11 mouse cellular contexts compared by ENCODE assay signal in genomic region chr2:79566280-79566933, GRCm38 (mm10).
DNase-seq lines count a peak whose midpoint lies in the region; ATAC-seq and TF ChIP-seq lines count a peak whose summit lies in the region.
"Had no signal": no experiment of that assay in that cellular context is flagged by ENCODE, and none has a peak within 500 bp of the region (broad histone marks: within the 10 kb centered on the region; RNA-seq: fewer than 3 reads in every experiment).

No protein-coding gene starts in this region.

- WGBS in heart, embryonic 15.5 days: 20% methylated on average over 3 of the region's 3 CpGs
- WGBS in lung, adult 2 months: 29% methylated on average over 3 of the region's 3 CpGs

- no peaks in the 10 kb centered on the region for H3K9me3 ChIP-seq in heart, embryonic 15.5 days (replicated peaks)
- H3K9me3 ChIP-seq in ES-E14 (ENCODE audit: control insufficient read depth, insufficient read depth, low read depth, low read length): no peaks in the 10 kb centered on the region
- H3K9me3 ChIP-seq: limb, embryonic 12.5 days had no signal

- in situ Hi-C loops in ES-E14 (cut with MboI; ENCODE audit: low sequenced_read_pairs in 2 of 2, unreplicated experiment in 2 of 2): no loop called here

- H3K4me2 ChIP-seq in heart, embryonic 15.5 days: no peak overlapping the region
- H3K4me2 ChIP-seq: limb, embryonic 12.5 days had no signal

- H3K27ac ChIP-seq in heart, embryonic 15.5 days: peak overlapping the region; percentile 80
- H3K27ac ChIP-seq in ES-E14 (ENCODE audit: insufficient read depth, low read depth, low read length, poor library complexity, severe bottlenecking): no peak overlapping the region
- H3K27ac ChIP-seq: limb, embryonic 12.5 days had no signal

- no peaks in the 10 kb centered on the region for H3K36me3 ChIP-seq in heart, embryonic 15.5 days
- no peaks in the 10 kb centered on the region for H3K36me3 ChIP-seq in ES-E14 (ENCODE audit: control insufficient read depth, insufficient read depth, low read length, poor library complexity, severe bottlenecking)
- H3K36me3 ChIP-seq: limb, embryonic 12.5 days had no signal

- no peaks in the 10 kb centered on the region for H3K27me3 ChIP-seq in heart, embryonic 15.5 days
- H3K27me3 ChIP-seq: limb, embryonic 12.5 days had no signal

- no peak for DNase-seq in heart, postnatal 4 days
- DNase-seq in ES-E14 (ENCODE audit: low read depth, low spot score): peak; percentile 59
- DNase-seq in brain, embryonic 14.5 days (ENCODE audit: low read depth): peak; percentile 37
- DNase-seq in cerebellum, postnatal 36 days: no peak
- no peak for DNase-seq in cerebellum, adult 9-10 months
- no peak for DNase-seq in lung, adult 2 months
- DNase-seq: cerebellum, adult 8-10 months had no signal

- TF ChIP-seq CTCF in brain, embryonic 14.5 days (IDR thresholded peaks at IDR 0.05; ENCODE audit: borderline replicate concordance, extremely low read depth, insufficient read depth, insufficient read length): no peak
- no peak for TF ChIP-seq CTCF in lung, adult 2 months (IDR thresholded peaks at IDR 0.05; ENCODE audit: insufficient read depth, low read length)

- peaks cover 31% of the 10 kb centered on the region for H3K4me1 ChIP-seq in heart, embryonic 15.5 days (replicated peaks)
- H3K4me1 ChIP-seq in ES-E14 (ENCODE audit: control insufficient read depth in 2 of 2, insufficient read depth in 2 of 2, low read length in 2 of 2, poor library complexity in 1 of 2): peaks cover 6 to 7% of the 10 kb centered on the region in 2 experiments; a peak in 3 of 4 replicates
- peaks cover 2% of the 10 kb centered on the region; the same call in 1 of the 2 replicates for H3K4me1 ChIP-seq in lung, adult 2 months (ENCODE audit: control insufficient read depth, insufficient read depth, low read length)
- H3K4me1 ChIP-seq: limb, embryonic 12.5 days had no signal

- no peak overlapping the region for H3K4me3 ChIP-seq in heart, embryonic 15.5 days
- no peak overlapping the region for H3K4me3 ChIP-seq in ES-E14 (ENCODE audit: insufficient read depth in 1 of 2, low read depth in 1 of 2, low read length in 2 of 2, poor library complexity in 1 of 2, severe bottlenecking in 1 of 2)
- H3K4me3 ChIP-seq in lung, adult 2 months (replicated peaks; ENCODE audit: extremely low read depth, low read depth, low read length): no peak overlapping the region
- H3K4me3 ChIP-seq: limb, embryonic 12.5 days had no signal

- no peak; the same call in 1 of the 2 replicates for ATAC-seq in heart, embryonic 15.5 days (replicated peaks; ENCODE audit: insufficient number of reproducible peaks, insufficient read depth, low FRiP score, low read depth)
- ATAC-seq in megakaryocyte, adult 5-6 weeks (ENCODE audit: poor library complexity, severe bottlenecking): peak; percentile 40
- ATAC-seq: inflammation-experienced regulatory T-cells, adult 6 months had no signal

- no peak overlapping the region for H3K9ac ChIP-seq in heart, embryonic 15.5 days
- H3K9ac ChIP-seq in ES-E14 (ENCODE audit: insufficient read depth, low read depth, low read length, poor library complexity, severe bottlenecking): no peak overlapping the region
- H3K9ac ChIP-seq: limb, embryonic 12.5 days had no signal

- TF ChIP-seq POLR2A in brain, embryonic 14.5 days (IDR thresholded peaks at IDR 0.05; ENCODE audit: borderline replicate concordance, extremely low read depth, insufficient read depth, insufficient read length, poor library complexity, severe bottlenecking): no peak
- TF ChIP-seq POLR2A in lung, adult 2 months (IDR thresholded peaks at IDR 0.05; ENCODE audit: borderline replicate concordance, extremely low read depth, low read depth, low read length): no peak

TF ChIP-seq in ES-E14, 5 proteins besides CTCF, POLR2A, EP300 and RAD21:
- TF ChIP-seq ZNF384 (IDR thresholded peaks at IDR 0.05; ENCODE audit: low read depth, low read length) (peak; percentile 96), MAFK (IDR thresholded peaks at IDR 0.05; ENCODE audit: insufficient read depth, low read depth, low read length) (0 out of 2 replicates have a peak, but pooled peaks have one; percentile 14), ZC3H11A (IDR thresholded peaks at IDR 0.05; ENCODE audit: borderline replicate concordance, low read depth, low read length) (no peak), HCFC1 (IDR thresholded peaks at IDR 0.05; ENCODE audit: borderline replicate concordance, insufficient read depth, low read length) (no peak), CHD2 (IDR thresholded peaks at IDR 0.05; ENCODE audit: low read depth, low read length) (no peak)

Comparison
In these comparisons a context has a peak if more than half of its experiments do, and no peak if none do; other contexts are left out.
1. DNase-seq: peak in ES-E14 (single experiment) and brain, embryonic 14.5 days (single experiment); none in heart, postnatal 4 days (single experiment), cerebellum, postnatal 36 days (0 of 2), cerebellum, adult 9-10 months (single experiment) and lung, adult 2 months (single experiment).